Mouse (Mus musculus): ENCODE results near the gene Gabbr2. TPM values are rescaled to one million over a fixed set of nuclear protein-coding genes. Genes with fewer than 3 reads are reported as not detected.

The Gabbr2 gene
- polyA plus RNA-seq, 1 experiment from 2014 or later, result 0.20 TPM

DNA sequence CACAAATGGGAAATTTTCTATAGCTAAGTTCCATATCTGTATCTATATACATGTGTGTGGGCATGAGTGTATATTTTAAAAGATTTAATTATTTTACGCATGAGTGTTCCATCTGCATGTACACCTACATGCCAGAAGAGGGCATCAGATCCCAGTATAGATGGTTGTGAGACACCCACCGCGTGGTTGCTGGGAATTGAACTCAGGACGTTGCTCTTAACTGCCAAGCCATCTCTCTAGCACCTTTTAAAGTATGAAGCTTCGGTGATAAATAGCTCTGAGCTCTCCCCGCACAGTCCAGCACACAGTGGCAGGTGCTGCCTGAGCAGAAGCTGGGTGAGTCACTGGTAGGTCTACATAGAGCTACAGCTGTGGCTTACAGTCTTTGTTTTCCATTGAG is 374.3 kb downstream of the Gabbr2 start:
- Histone ChIP-seq H3K36me3 (ENCODE audit: control insufficient read depth, insufficient read depth, low read length) (no peaks in the 10 kb centered on the region), H3K9me3 (ENCODE audit: control insufficient read depth, low read length) (no peaks in the 10 kb centered on the region), H3K9ac (ENCODE audit: low read length) (no peak overlapping the region), H3K4me2 (ENCODE audit: low read depth, severe bottlenecking) (no peak overlapping the region), H3K27me3 (ENCODE audit: control insufficient read depth, insufficient read depth, low read length) (0 out of 2 replicates have a peak, but pooled peaks cover 9% of the 10 kb centered on the region), H3K27ac (replicated peaks; ENCODE audit: low read depth, low read length) (no peak overlapping the region), H3K4me1 (ENCODE audit: control insufficient read depth, insufficient read depth, low read length) (no peaks in the 10 kb centered on the region), H3K4me3 (ENCODE audit: low read depth, low read length) (no peak overlapping the region)
- 70% methylated on average over 6 of the region's 6 CpGs for WGBS
- ATAC-seq (ENCODE audit: insufficient number of reproducible peaks, low FRiP score, low TSS enrichment, low read depth) (no peak), DNase-seq (ENCODE audit: low spot score) (no peak)

DNA sequence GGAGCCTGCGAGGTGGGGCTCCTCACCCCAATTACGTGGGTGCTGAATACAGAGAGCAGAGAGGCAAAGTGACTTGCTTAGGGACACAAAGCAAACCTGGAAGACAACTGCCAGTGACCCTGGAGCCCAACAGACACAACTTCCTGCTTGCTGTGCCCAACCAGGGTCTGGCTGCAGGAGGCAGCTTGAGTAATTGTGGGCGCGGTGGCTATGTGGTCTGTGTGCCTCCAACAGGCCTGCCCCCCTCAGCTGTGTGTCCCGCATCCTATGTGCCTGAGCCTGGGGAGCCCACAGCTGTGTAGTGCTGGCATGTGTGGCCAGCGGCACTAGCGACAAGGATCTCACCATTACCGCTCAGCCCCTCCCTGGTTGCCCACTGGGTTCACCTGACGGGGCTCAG is 377.0 kb downstream of the Gabbr2 start:
- no peak overlapping the region for H3K9ac ChIP-seq (ENCODE audit: low read length)
- H3K4me3 ChIP-seq (ENCODE audit: low read depth, low read length), result no peak overlapping the region
- 76% methylated on average over 9 of the region's 9 CpGs for WGBS

DNA sequence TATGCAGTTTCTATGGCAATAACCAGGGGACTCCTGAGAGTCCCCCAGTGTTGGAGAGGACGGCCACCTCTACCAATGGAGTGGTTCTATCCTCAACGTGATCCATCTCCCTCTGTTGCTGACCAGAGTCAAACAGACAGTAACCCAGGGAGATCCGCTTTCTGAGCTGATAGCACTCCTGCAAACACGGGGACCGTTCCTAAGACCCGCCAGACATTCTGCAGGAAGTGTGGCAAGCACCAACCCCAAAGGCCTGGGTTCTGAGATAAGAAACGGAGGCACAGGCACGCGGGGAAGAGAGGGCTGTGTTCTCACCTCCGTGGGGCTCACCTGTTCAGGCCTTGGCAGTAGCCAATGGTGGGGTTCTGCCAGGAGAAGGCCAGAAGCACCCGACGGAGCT is 378.1 kb downstream of the Gabbr2 start:
- no peak for DNase-seq (ENCODE audit: low spot score)
- Histone ChIP-seq H3K36me3 (ENCODE audit: control insufficient read depth, insufficient read depth, low read length) (no peaks in the 10 kb centered on the region), H3K9me3 (ENCODE audit: control insufficient read depth, low read length) (no peaks in the 10 kb centered on the region), H3K4me1 (ENCODE audit: control insufficient read depth, insufficient read depth, low read length) (no peaks in the 10 kb centered on the region), H3K9ac (ENCODE audit: low read length) (no peak overlapping the region), H3K4me3 (ENCODE audit: low read depth, low read length) (no peak overlapping the region), H3K27ac (replicated peaks; ENCODE audit: low read depth, low read length) (no peak overlapping the region), H3K4me2 (ENCODE audit: low read depth, severe bottlenecking) (no peak overlapping the region), H3K27me3 (ENCODE audit: control insufficient read depth, insufficient read depth, low read length) (0 out of 2 replicates have a peak, but pooled peaks cover 6% of the 10 kb centered on the region)
- WGBS, result 79% methylated on average over 12 of the region's 12 CpGs
- ATAC-seq (ENCODE audit: insufficient number of reproducible peaks, low FRiP score, low TSS enrichment, low read depth), result no peak

More for the DNA sequence above, 377.0 kb downstream of the Gabbr2 start:
- ATAC-seq (ENCODE audit: insufficient number of reproducible peaks, low FRiP score, low TSS enrichment, low read depth) (no peak), DNase-seq (ENCODE audit: low spot score) (no peak)
- no peaks in the 10 kb centered on the region for H3K4me1 ChIP-seq (ENCODE audit: control insufficient read depth, insufficient read depth, low read length)
- H3K27me3 ChIP-seq (ENCODE audit: control insufficient read depth, insufficient read depth, low read length), result 0 out of 2 replicates have a peak, but pooled peaks cover 2% of the 10 kb centered on the region
- H3K4me2 ChIP-seq (ENCODE audit: low read depth, severe bottlenecking), result no peak overlapping the region
- no peaks in the 10 kb centered on the region for H3K36me3 ChIP-seq (ENCODE audit: control insufficient read depth, insufficient read depth, low read length)
- H3K9me3 ChIP-seq (ENCODE audit: control insufficient read depth, low read length), result no peaks in the 10 kb centered on the region
- no peak overlapping the region for H3K27ac ChIP-seq (replicated peaks; ENCODE audit: low read depth, low read length)

Other genes starting within 250 kb of the Gabbr2 start
- 4.0 and 4.2 TPM in 2 replicates for gene Anks6, start 65.6 kb upstream of the Gabbr2 start, polyA plus RNA-seq (2014; fragmentation: Nextera tagmentation; extraction: Ambion mirVana)
- gene Galnt12, start 100.0 kb upstream of the Gabbr2 start, polyA plus RNA-seq (2014; fragmentation: Nextera tagmentation; extraction: Ambion mirVana), result 2.1 and 2.6 TPM in 2 replicates
- gene Col15a1, start 216.3 kb upstream of the Gabbr2 start, polyA plus RNA-seq (2014; fragmentation: Nextera tagmentation; extraction: Ambion mirVana), result 8.6 and 8.7 TPM in 2 replicates

Measured in limb, embryonic 11.5 days (tissue).